Mouse (Mus musculus) small intestine, adult 2 months (tissue): Measurements from ENCODE around the gene Gm38431.

Experiments used
- CTCF ChIP-seq: fragments of 200-500 bp; IDR thresholded peaks from 2 replicates; pipeline ENCODE4 v1.5.1; 2012; ENCODE audit warnings: low read depth, mild to moderate bottlenecking, control low read depth, inconsistent platforms, low read length, moderate library complexity, mixed read lengths; ENCODE audit not compliant: insufficient replicate concordance, insufficient read length; ENCODE audit errors: extremely low read depth
- POLR2A ChIP-seq: fragments of 200-500 bp; IDR thresholded peaks from 2 replicates; pipeline ENCODE4 v1.6.1; 2012; ENCODE audit warnings: low read depth, mild to moderate bottlenecking, control low read depth, inconsistent platforms, low read length, moderate library complexity

GRCm38 (mm10) chr9:21117073-21117472, 25.3 kb upstream of the Gm38431 start:
- TF ChIP-seq CTCF, result no peak
- TF ChIP-seq POLR2A, result no peak
